Mouse (Mus musculus) liver, embryonic 12.5 days (tissue): ENCODE measurements around the gene Creb5. TPM values are rescaled to one million over a fixed set of nuclear protein-coding genes. Genes with fewer than 3 reads are reported as not detected.
"Not testable (repeated sequence)": the region's sequence is repeated elsewhere in the genome, so short reads cannot be mapped to it uniquely, and the experiment has no call there.

Experiments
- ATAC-seq: fragments of 200-750 bp; cut with Nextera tagmentation; 2 replicates; pipeline ENCODE4 v1.8.0; 2017; ENCODE audit warnings: moderate number of reproducible peaks, mild to moderate bottlenecking, moderate library complexity
- H3K27ac ChIP-seq: fragments of 300-500 bp; sonication (generic); 2 replicates; pipeline ENCODE4 v1.5.1; 2016; ENCODE audit warnings: mild to moderate bottlenecking
- H3K27me3 ChIP-seq: fragments of 300-500 bp; sonication (generic); replicated peaks from 2 replicates; pipeline ENCODE4 v1.6.1; 2016; ENCODE audit warnings: mild to moderate bottlenecking, moderate library complexity
- H3K36me3 ChIP-seq: fragments of 300-500 bp; sonication (generic); 2 replicates; pipeline ENCODE4 v1.6.1; 2016; ENCODE audit warnings: mild to moderate bottlenecking, moderate library complexity
- H3K4me1 ChIP-seq: fragments of 300-500 bp; sonication (generic); 2 replicates; pipeline ENCODE4 v1.6.1; 2016
- H3K4me2 ChIP-seq: fragments of 300-500 bp; sonication (generic); 2 replicates; pipeline ENCODE4 v1.6.1; 2016; ENCODE audit warnings: mild to moderate bottlenecking, moderate library complexity
- H3K4me3 ChIP-seq: fragments of 300-500 bp; sonication (generic); 2 replicates; pipeline ENCODE4 v1.5.1; 2016; ENCODE audit warnings: mild to moderate bottlenecking, moderate library complexity
- H3K9ac ChIP-seq: fragments of 300-500 bp; sonication (generic); 2 replicates; pipeline ENCODE4 v1.6.1; 2016; ENCODE audit warnings: mild to moderate bottlenecking, moderate library complexity
- H3K9me3 ChIP-seq: fragments of 300-500 bp; sonication (generic); replicated peaks from 2 replicates; pipeline ENCODE4 v1.6.1; 2016; ENCODE audit warnings: mild to moderate bottlenecking, moderate library complexity
- WGBS: fragments of 180-500 bp; shearing (Covaris S2); methylation state at CpG from one replicate; pipeline ENCODE4 v1.1.7; 2016; ENCODE audit not compliant: insufficient replicate concordance; 5-methylcytosine and 5-hydroxymethylcytosine counted together
- polyA plus RNA-seq: library from polyadenylated mRNA; unstranded; fragments of >200 nt; fragmentation: Nextera tagmentation; extraction: Ambion mirVana; gene quantifications from 2 replicates; pipeline ENCODE4 v1.2.1, GENCODE M21; 2016

Creb5 gene
- polyA plus RNA-seq, 1 experiment from 2014 or later: 0.33 TPM

- no peak overlapping the region for H3K4me2 ChIP-seq
- no peak for ATAC-seq
- 67% methylated on average over 4 of the region's 4 CpGs for WGBS
- no peak overlapping the region for H3K27ac ChIP-seq
- H3K9ac ChIP-seq: no peak overlapping the region
- no peaks in the 10 kb centered on the region for H3K9me3 ChIP-seq
- no peaks in the 10 kb centered on the region for H3K27me3 ChIP-seq
- H3K36me3 ChIP-seq: no peaks in the 10 kb centered on the region
- no peaks in the 10 kb centered on the region for H3K4me1 ChIP-seq
- no peak overlapping the region for H3K4me3 ChIP-seq
These were observed 110.7 kb downstream of the Creb5 start for GRCm38 (mm10) chr6:53397797-53398196.

- no peak overlapping the region for H3K9ac ChIP-seq
- no peak for ATAC-seq
- no peaks in the 10 kb centered on the region for H3K36me3 ChIP-seq
- H3K27me3 ChIP-seq: no peaks in the 10 kb centered on the region
- H3K9me3 ChIP-seq: no peaks in the 10 kb centered on the region
- H3K27ac ChIP-seq: no peak overlapping the region
- H3K4me2 ChIP-seq: no peak overlapping the region
- no peak overlapping the region for H3K4me3 ChIP-seq
- H3K4me1 ChIP-seq: no peaks in the 10 kb centered on the region
- 44% methylated on average over 18 of the region's 18 CpGs for WGBS
These were observed 111.4 kb downstream of the Creb5 start for GRCm38 (mm10) chr6:53398297-53399140.

- no peak overlapping the region for H3K4me2 ChIP-seq
- no peak overlapping the region for H3K4me3 ChIP-seq
- no peaks in the 10 kb centered on the region for H3K9me3 ChIP-seq
- H3K9ac ChIP-seq: no peak overlapping the region
- ATAC-seq: no peak
- H3K4me1 ChIP-seq: no peaks in the 10 kb centered on the region
- no peaks in the 10 kb centered on the region for H3K27me3 ChIP-seq
- no peaks in the 10 kb centered on the region for H3K36me3 ChIP-seq
- H3K27ac ChIP-seq: no peak overlapping the region
- WGBS: 65% methylated on average over 6 of the region's 6 CpGs
These were observed 114.3 kb downstream of the Creb5 start for GRCm38 (mm10) chr6:53401364-53401763.

DNA sequence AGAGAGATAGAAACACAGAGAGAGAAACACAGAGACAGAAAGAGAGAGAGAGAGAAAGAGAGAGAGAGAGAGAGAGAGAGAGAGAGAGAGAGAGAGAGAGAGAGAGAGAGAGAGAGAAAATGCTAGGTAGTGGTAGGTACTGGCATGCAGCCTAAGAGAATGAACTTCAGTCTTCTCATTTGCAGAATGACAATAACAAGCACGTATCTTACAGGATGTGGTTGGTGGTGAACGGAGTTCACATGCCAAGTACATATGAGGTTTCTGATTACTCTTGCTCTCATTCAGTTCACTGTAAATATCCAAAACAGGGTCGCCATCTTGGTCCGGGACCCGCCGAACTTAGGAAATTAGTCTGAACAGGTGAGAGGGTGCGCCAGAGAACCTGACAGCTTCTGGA is 115.5 kb downstream of the Creb5 start:
- 75% methylated on average over 7 of the region's 7 CpGs for WGBS
- not testable (repeated sequence) for H3K9me3 ChIP-seq, H3K36me3 ChIP-seq, H3K4me3 ChIP-seq, H3K4me2 ChIP-seq, H3K27me3 ChIP-seq, H3K9ac ChIP-seq, ATAC-seq, H3K27ac ChIP-seq, H3K4me1 ChIP-seq

DNA sequence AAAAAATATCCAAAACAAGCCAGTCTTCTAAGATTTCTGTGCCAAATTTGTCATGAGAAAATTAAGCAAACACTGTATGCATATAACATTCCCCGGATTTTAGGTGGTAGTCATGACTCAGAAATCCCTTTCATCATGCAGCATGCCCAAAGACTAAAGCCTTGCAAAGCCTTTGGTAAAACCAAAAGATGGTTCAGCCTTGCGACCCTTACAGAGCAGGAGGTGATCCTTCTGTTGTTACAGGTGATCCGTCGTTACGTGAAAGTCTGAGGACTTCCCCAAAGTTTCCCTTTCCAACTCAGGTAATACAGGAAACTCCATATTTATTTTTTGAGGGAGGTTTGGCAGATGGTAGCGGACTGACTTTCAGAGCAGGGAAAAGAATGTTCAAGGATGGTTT is 122.1 kb downstream of the Creb5 start:
- H3K27me3 ChIP-seq: no peaks in the 10 kb centered on the region

GRCm38 (mm10) chr6:53421345-53421744 is 134.3 kb downstream of the Creb5 start:
- Histone ChIP-seq H3K9ac (no peak overlapping the region), H3K9me3 (no peaks in the 10 kb centered on the region), H3K36me3 (no peaks in the 10 kb centered on the region), H3K4me2 (no peak overlapping the region), H3K27me3 (no peaks in the 10 kb centered on the region), H3K4me3 (no peak overlapping the region), H3K4me1 (no peaks in the 10 kb centered on the region), H3K27ac (no peak overlapping the region)
- WGBS: 65% methylated on average over 2 of the region's 3 CpGs
- ATAC-seq: no peak

More for the DNA sequence above, 122.1 kb downstream of the Creb5 start:
- Histone ChIP-seq H3K4me1 (no peaks in the 10 kb centered on the region), H3K27ac (no peak overlapping the region), H3K9me3 (no peaks in the 10 kb centered on the region), H3K9ac (no peak overlapping the region), H3K4me3 (no peak overlapping the region), H3K36me3 (no peaks in the 10 kb centered on the region), H3K4me2 (no peak overlapping the region)
- ATAC-seq: no peak
- WGBS: 79% methylated on average over 6 of the region's 6 CpGs

DNA sequence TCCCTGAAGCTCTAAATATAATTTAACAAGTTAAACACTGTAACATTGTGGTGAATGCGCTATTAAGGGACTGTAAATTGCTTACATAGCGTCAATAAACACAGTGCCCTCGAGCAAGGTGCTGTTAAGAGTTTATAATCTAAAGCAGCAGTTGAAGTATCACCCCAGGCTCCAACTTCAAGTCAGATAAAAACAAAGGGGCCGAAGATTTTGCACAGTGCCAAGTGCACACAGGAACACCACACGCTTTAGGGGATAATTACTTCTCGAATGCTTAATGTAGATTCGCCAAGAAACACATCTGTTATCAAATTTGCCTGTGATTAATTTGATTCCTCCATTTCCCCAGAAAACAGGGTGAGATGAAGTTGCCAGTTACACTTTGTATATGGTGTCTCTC is 142.3 kb downstream of the Creb5 start:
- no peak overlapping the region for H3K4me2 ChIP-seq
- 68% methylated on average over 7 of the region's 7 CpGs for WGBS
- no peak overlapping the region for H3K27ac ChIP-seq
- no peak overlapping the region for H3K4me3 ChIP-seq
- ATAC-seq: no peak
- H3K27me3 ChIP-seq: no peaks in the 10 kb centered on the region
- no peaks in the 10 kb centered on the region for H3K4me1 ChIP-seq
- no peak overlapping the region for H3K9ac ChIP-seq
- no peaks in the 10 kb centered on the region for H3K36me3 ChIP-seq
- no peaks in the 10 kb centered on the region for H3K9me3 ChIP-seq

- Histone ChIP-seq H3K4me1 (no peaks in the 10 kb centered on the region), H3K36me3 (no peaks in the 10 kb centered on the region), H3K27me3 (no peaks in the 10 kb centered on the region), H3K27ac (no peak overlapping the region), H3K4me2 (no peak overlapping the region), H3K4me3 (no peak overlapping the region), H3K9ac (no peak overlapping the region), H3K9me3 (no peaks in the 10 kb centered on the region)
- ATAC-seq: no peak
- 67% methylated on average over 4 of the region's 4 CpGs for whole genome bisulfite sequencing
These were observed 142.8 kb downstream of the Creb5 start for GRCm38 (mm10) chr6:53429891-53430290.

DNA sequence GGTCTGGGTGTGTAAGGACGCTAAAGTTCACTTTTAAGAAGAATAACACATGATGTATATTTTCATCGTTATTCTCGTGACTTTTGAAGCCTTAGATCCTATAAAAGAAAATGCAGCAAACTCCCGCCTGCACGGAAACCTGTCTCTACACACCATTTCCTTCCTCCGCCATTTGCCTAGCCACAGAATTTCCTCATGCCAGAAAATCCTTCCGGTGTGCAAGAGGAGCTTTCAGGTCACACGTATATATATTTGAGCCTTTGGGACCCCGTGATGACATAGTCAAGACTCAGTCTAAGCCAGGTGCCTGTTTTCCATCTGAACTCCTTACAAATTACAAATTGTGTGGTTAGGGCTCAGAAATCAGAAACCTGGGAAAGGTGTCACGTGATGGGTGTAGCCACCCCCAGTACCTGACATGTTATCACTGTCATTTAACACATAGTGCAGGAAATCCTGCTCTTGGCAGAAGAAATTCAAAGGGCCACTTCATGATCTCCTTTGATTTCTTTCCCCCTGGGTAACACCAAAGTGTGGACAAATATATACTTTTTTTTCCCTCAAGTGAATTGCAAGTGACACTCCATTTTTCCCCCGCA is 158.9 kb downstream of the Creb5 start:
- Histone ChIP-seq H3K4me3 (no peak overlapping the region), H3K27me3 (no peaks in the 10 kb centered on the region; the same call in 1 of the 2 replicates), H3K9me3 (no peaks in the 10 kb centered on the region), H3K4me1 (no peaks in the 10 kb centered on the region), H3K27ac (no peak overlapping the region), H3K4me2 (no peak overlapping the region), H3K36me3 (no peaks in the 10 kb centered on the region), H3K9ac (no peak overlapping the region)
- 44% methylated on average over 11 of the region's 11 CpGs for WGBS
- no peak for ATAC-seq

DNA sequence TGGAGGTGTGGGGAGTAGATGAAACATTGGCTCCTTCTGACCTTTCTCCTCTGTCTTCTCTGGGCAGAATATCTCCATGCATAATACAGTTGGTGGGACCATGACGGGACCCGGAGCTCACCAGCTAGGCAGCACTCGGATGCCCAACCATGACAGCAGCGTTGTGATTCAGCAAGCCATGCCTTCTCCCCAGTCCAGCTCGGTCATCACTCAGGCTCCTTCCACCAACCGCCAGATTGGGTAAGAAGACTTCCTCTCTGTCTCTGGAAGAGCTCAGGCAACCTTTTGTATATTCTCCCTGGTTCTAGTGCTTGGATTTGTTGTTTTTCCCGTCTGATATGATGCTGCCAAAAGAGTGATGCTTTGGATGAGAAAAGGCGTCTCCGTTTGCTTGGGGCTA is 160.4 kb downstream of the Creb5 start:
- no peaks in the 10 kb centered on the region for H3K9me3 ChIP-seq
- 64% methylated on average over 9 of the region's 9 CpGs for WGBS
- ATAC-seq: no peak
- H3K27me3 ChIP-seq: peaks cover 3% of the 10 kb centered on the region; the same call in 1 of the 2 replicates
- no peak overlapping the region for H3K4me2 ChIP-seq
- H3K4me1 ChIP-seq: no peaks in the 10 kb centered on the region
- no peak overlapping the region for H3K27ac ChIP-seq
- no peak overlapping the region for H3K4me3 ChIP-seq
- H3K36me3 ChIP-seq: no peaks in the 10 kb centered on the region
- H3K9ac ChIP-seq: no peak overlapping the region

- Histone ChIP-seq H3K4me1 (no peaks in the 10 kb centered on the region), H3K4me2 (no peak overlapping the region), H3K27me3 (peaks cover 3% of the 10 kb centered on the region; the same call in 1 of the 2 replicates), H3K36me3 (no peaks in the 10 kb centered on the region), H3K9ac (no peak overlapping the region), H3K27ac (no peak overlapping the region), H3K4me3 (no peak overlapping the region), H3K9me3 (no peaks in the 10 kb centered on the region)
- ATAC-seq: no peak
- 31% methylated on average over 9 of the region's 9 CpGs for whole genome bisulfite sequencing
These were observed 161.3 kb downstream of the Creb5 start for GRCm38 (mm10) chr6:53448317-53448870.

GRCm38 (mm10) chr6:53449437-53450173 is 162.5 kb downstream of the Creb5 start:
- ATAC-seq: no peak
- H3K27me3 ChIP-seq: peaks cover 3% of the 10 kb centered on the region; the same call in 1 of the 2 replicates
- no peak overlapping the region for H3K9ac ChIP-seq
- H3K4me2 ChIP-seq: no peak overlapping the region
- H3K9me3 ChIP-seq: no peaks in the 10 kb centered on the region
- no peaks in the 10 kb centered on the region for H3K36me3 ChIP-seq
- WGBS: 57% methylated on average over 9 of the region's 9 CpGs
- no peaks in the 10 kb centered on the region for H3K4me1 ChIP-seq
- H3K27ac ChIP-seq: no peak overlapping the region
- no peak overlapping the region for H3K4me3 ChIP-seq
